Mouse (Mus musculus) lung, adult 2 months (tissue): ENCODE data around the gene Zg16.

Source experiments
- CTCF ChIP-seq: fragments of 200-500 bp; IDR thresholded peaks from 2 replicates; pipeline ENCODE4 v1.5.1; 2011; ENCODE audit warnings: mild to moderate bottlenecking, low read length, control low read depth; ENCODE audit not compliant: insufficient read depth
- POLR2A ChIP-seq: fragments of 200-500 bp; IDR thresholded peaks from 2 replicates; pipeline ENCODE4 v1.6.1; 2011; ENCODE audit warnings: low read depth, mild to moderate bottlenecking, control low read depth, low read length, borderline replicate concordance; ENCODE audit errors: extremely low read depth

DNA sequence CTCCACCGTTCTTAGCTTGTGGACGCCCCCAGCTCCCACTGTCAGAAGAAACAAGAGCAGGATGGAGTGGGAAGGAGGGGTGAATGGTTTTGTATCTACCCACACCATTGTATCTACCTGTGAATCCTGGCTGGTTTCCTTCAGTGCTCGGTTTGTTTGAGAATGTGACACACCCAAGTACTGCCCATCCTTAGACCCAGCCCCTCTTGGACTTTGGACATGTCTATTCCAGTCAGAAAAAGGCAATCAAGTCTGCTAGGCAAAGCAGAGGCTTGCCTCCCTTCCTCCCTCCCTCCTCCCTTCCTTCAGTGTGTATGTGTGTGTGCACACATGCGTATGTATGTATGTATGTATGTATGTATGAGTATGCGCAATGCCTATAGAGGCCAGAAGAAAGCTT, 83.5 kb downstream of the Zg16 start:
- no peak for TF ChIP-seq CTCF
- no peak for TF ChIP-seq POLR2A
